Mouse (Mus musculus) neural tube, embryonic 15.5 days (tissue): ENCODE measurements at regions not wholly inside any gene's neighbourhood (a gene's known extent, or its start where the extent isn't known, plus 50 kb on each side); places are given as distances from the start of the nearest gene placed in this dataset.
"Not testable (repeated sequence)": the region's sequence is repeated elsewhere in the genome, so short reads cannot be mapped to it uniquely, and the experiment has no call there.

Experiments
- ATAC-seq: fragments of 200-750 bp; cut with Nextera tagmentation; 2 replicates; pipeline ENCODE4 v1.8.0; 2017; ENCODE audit warnings: mild to moderate bottlenecking, moderate TSS enrichment, moderate library complexity; ENCODE audit not compliant: low FRiP score
- H3K27ac ChIP-seq: fragments of 300-500 bp; sonication (generic); replicated peaks from 2 replicates; pipeline ENCODE4 v1.5.1; 2015; ENCODE audit warnings: mild to moderate bottlenecking, inconsistent platforms
- H3K27me3 ChIP-seq: fragments of 300-500 bp; sonication (generic); replicated peaks from 2 replicates; pipeline ENCODE4 v1.6.1; 2015; ENCODE audit warnings: inconsistent platforms
- H3K36me3 ChIP-seq: fragments of 300-500 bp; sonication (generic); 2 replicates; pipeline ENCODE4 v1.6.1; 2015; ENCODE audit warnings: inconsistent platforms
- H3K4me1 ChIP-seq: fragments of 300-500 bp; sonication (generic); 2 replicates; pipeline ENCODE4 v1.6.1; 2015; ENCODE audit warnings: inconsistent platforms
- H3K4me2 ChIP-seq: fragments of 300-500 bp; sonication (generic); 2 replicates; pipeline ENCODE4 v1.6.1; 2015; ENCODE audit warnings: inconsistent platforms, mild to moderate bottlenecking, moderate library complexity
- H3K4me3 ChIP-seq: fragments of 300-500 bp; sonication (generic); replicated peaks from 2 replicates; pipeline ENCODE4 v1.5.1; 2015; ENCODE audit warnings: mild to moderate bottlenecking, inconsistent platforms
- H3K9ac ChIP-seq: fragments of 300-500 bp; sonication (generic); replicated peaks from 2 replicates; pipeline ENCODE4 v1.6.1; 2015; ENCODE audit warnings: mild to moderate bottlenecking, inconsistent platforms
- H3K9me3 ChIP-seq: fragments of 300-500 bp; sonication (generic); replicated peaks from 2 replicates; pipeline ENCODE4 v1.6.1; 2016; ENCODE audit warnings: inconsistent platforms
- WGBS: fragments of 180-500 bp; shearing (Covaris S2); methylation state at CpG from one replicate; pipeline ENCODE4 v1.1.7; 2015; ENCODE audit warnings: mixed read lengths; 5-methylcytosine and 5-hydroxymethylcytosine counted together

DNA sequence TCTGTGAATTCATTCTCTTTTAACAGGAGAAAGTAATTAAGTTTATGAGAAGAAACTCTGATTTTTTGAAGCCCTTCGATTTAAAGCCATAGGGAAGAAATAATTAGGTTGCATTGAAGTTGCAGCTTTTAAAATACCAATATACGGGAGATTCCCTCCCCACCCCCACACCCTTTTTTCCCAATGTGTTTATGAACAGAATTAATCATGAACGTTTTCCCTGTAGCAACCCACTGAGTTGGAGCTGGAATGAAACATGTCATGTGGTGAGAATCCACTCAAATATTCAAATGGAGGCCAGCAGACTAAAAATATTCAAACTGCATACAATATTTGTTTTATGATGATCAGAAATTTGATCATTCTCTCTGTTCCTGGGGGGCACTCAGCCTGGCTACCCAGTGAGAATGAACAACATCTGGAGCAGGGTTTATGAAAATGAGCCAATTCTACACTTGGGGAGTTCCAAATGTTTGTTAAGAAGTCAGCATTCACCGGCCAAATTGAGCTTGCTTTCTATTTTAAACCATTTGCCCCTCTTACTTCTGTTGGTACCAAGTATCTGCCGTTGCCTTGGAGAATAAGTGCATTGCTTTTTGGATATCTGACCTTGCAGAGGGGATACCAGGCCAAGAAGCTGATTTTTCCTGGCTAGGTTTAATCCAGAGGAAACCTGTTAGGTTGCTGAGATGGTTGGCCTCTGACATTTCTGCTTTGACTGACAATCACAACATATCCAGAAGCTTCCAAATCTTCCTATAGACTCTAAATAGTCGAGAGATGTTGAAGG is 127.8 kb upstream of the Arhgap20 start:
- H3K4me2 ChIP-seq: no peak overlapping the region
- H3K4me3 ChIP-seq: no peak overlapping the region
- WGBS: 35% methylated on average over 6 of the region's 6 CpGs
- H3K36me3 ChIP-seq: no peaks in the 10 kb centered on the region
- H3K4me1 ChIP-seq: peaks cover 22% of the 10 kb centered on the region
- no peaks in the 10 kb centered on the region for H3K27me3 ChIP-seq
- ATAC-seq: 0 out of 2 replicates have a peak, but pooled peaks have one; percentile 45
- peak overlapping the region; percentile 63 for H3K27ac ChIP-seq
- H3K9me3 ChIP-seq: no peaks in the 10 kb centered on the region
- no peak overlapping the region for H3K9ac ChIP-seq

DNA sequence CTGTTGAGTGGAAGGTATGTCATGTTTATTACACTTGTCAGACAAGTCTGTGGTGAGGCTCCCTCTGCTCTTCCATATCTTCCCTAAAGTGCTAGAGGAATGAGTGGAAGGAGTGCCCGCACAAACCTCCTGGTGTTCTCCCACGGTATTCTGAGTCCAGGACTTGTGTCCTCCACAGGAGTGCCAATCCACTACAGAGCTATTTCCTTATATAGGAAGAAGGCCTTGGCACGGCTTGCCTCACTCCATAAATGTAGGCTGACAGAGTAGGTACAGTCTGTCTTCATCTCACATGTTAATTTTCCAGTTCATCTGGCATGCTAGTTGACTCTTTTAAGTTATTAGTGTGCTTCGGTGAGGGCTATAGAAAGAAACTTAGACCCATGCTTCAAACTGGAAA is 123.4 kb upstream of the Arhgap20 start:
- Histone ChIP-seq H3K27ac (peak overlapping the region; percentile 8; the same call in 1 of the 2 replicates), H3K4me3 (no peak overlapping the region), H3K27me3 (no peaks in the 10 kb centered on the region), H3K9me3 (no peaks in the 10 kb centered on the region), H3K4me1 (peaks cover 15% of the 10 kb centered on the region), H3K9ac (no peak overlapping the region), H3K4me2 (no peak overlapping the region), H3K36me3 (no peaks in the 10 kb centered on the region)
- 75% methylated on average over 4 of the region's 4 CpGs for WGBS
- ATAC-seq: no peak

DNA sequence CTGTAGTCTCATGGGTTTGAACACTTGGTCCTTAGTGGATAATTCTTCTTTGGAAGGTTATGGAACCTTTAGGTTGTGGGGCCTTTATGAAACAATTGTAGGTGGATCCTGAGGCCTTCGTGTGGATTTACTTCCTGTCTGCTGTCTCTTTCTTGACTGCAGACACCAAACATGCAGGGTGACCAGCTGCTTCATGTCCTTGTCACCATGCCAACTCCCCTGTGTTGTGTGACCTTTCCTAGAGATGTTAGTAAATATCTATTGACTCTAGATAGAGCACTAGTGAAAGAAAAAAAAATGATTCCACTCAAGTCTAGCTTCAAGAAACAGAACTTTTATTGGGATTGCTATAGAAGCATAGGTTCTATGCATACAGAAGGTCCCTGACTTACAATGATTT is 119.7 kb upstream of the Arhgap20 start:
- peaks cover 5% of the 10 kb centered on the region for H3K4me1 ChIP-seq
- WGBS: 61% methylated on average over 1 of the region's 1 CpGs

DNA sequence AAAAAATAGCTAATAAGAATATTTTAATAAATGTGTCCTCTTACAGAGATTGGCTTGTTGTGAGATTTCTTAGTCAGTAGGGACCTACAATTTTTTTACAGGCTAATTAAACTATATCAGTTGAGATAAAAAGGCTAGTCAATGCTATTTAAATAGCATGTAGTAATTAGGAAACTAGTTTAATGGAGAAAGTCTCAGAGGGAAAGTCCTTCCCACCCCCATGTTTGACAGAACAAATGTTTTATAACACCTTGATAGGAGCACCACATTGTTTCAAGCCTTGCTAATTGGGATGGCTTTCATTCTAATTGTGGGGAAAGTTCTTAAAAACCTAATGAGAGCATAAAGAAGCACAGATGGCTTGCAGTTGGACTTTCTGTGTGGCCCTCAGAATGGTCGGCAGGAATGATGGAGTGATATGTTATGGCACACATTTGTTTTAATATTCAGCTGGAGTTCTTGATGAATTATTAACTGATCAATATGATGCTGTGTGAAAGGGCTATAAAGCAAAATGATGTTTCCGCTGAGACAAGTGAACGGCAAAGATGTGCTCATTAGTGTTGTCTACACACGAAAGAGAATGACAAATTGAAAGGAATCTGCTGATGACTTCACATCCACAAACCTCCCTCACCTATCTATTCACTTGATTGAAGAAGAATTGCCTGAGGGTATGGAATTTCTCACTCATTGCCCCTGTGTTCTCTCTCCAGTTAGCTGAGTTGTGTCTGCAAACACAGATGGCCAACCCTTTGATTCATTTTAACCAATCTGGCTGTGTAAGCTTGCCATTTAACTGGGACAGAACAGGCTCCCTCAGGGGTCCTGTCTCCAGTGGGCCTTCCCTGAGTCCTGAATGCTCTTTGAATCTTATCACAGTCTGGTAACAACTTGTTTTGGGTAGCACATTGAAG is 111.5 kb upstream of the Arhgap20 start:
- Histone ChIP-seq H3K4me1 (peaks cover 14% of the 10 kb centered on the region), H3K36me3 (no peaks in the 10 kb centered on the region), H3K4me2 (no peak overlapping the region), H3K9me3 (no peaks in the 10 kb centered on the region), H3K27ac (peak overlapping the region; percentile 69), H3K4me3 (no peak overlapping the region), H3K27me3 (no peaks in the 10 kb centered on the region), H3K9ac (no peak overlapping the region)
- peak; percentile 47 for ATAC-seq
- WGBS: 39% methylated on average over 4 of the region's 4 CpGs

More for the DNA sequence above, 119.7 kb upstream of the Arhgap20 start:
- Histone ChIP-seq H3K27me3 (no peaks in the 10 kb centered on the region), H3K4me3 (no peak overlapping the region), H3K4me2 (no peak overlapping the region), H3K27ac (no peak overlapping the region), H3K9ac (no peak overlapping the region), H3K9me3 (no peaks in the 10 kb centered on the region), H3K36me3 (no peaks in the 10 kb centered on the region)
- no peak for ATAC-seq

DNA sequence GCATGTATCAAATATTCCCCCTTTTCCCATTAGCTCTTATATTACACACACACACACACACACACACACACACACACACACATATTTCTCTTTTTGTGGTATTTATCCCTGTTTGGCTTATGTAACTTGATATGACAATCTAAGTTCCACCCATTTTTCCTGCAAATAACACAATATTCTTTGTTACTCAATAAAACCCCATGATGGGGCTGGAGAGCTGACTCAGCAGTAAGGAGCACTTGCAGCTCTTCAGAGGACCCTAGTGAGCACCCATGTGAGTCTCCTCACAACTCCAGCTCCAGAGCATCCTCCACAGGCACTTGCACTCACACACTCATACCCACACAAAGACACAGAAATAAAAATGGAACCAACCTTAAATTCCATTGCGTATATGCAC is 110.5 kb upstream of the Arhgap20 start:
- no peaks in the 10 kb centered on the region for H3K9me3 ChIP-seq
- no peak overlapping the region for H3K4me2 ChIP-seq
- no peaks in the 10 kb centered on the region for H3K36me3 ChIP-seq
- 93% methylated on average over 1 of the region's 1 CpGs for WGBS
- H3K4me1 ChIP-seq: peaks cover 14% of the 10 kb centered on the region
- H3K4me3 ChIP-seq: no peak overlapping the region
- 0 out of 2 replicates have a peak overlapping the region, but pooled peaks have one; percentile 33 for H3K27ac ChIP-seq
- ATAC-seq: no peak
- no peaks in the 10 kb centered on the region for H3K27me3 ChIP-seq
- H3K9ac ChIP-seq: no peak overlapping the region

DNA sequence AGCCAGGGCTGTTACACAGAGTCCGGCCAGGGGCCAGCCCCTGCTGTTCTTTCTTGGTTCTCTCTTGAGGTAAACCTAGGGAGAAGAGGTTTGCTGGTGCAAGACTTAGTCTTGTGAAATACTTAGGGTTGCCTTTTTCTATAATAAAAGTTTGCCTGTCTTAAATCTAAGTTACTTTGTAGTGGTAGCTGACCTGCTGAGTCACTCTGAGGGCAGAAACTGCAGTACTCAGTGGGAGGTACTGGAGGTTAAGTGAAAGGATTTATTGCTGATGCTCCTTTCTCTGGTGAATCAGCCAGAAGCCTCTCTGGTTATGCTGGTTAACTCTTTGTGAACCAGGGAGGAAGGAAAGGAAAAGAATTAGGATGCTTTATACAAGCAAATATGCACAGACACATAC is 107.3 kb upstream of the Arhgap20 start:
- ATAC-seq: no peak
- Histone ChIP-seq H3K36me3 (no peaks in the 10 kb centered on the region), H3K9ac (no peak overlapping the region), H3K4me2 (no peak overlapping the region), H3K4me3 (no peak overlapping the region), H3K4me1 (peaks cover 14% of the 10 kb centered on the region), H3K9me3 (no peaks in the 10 kb centered on the region), H3K27me3 (no peaks in the 10 kb centered on the region), H3K27ac (no peak overlapping the region)
- 82% methylated on average over 1 of the region's 1 CpGs for WGBS

DNA sequence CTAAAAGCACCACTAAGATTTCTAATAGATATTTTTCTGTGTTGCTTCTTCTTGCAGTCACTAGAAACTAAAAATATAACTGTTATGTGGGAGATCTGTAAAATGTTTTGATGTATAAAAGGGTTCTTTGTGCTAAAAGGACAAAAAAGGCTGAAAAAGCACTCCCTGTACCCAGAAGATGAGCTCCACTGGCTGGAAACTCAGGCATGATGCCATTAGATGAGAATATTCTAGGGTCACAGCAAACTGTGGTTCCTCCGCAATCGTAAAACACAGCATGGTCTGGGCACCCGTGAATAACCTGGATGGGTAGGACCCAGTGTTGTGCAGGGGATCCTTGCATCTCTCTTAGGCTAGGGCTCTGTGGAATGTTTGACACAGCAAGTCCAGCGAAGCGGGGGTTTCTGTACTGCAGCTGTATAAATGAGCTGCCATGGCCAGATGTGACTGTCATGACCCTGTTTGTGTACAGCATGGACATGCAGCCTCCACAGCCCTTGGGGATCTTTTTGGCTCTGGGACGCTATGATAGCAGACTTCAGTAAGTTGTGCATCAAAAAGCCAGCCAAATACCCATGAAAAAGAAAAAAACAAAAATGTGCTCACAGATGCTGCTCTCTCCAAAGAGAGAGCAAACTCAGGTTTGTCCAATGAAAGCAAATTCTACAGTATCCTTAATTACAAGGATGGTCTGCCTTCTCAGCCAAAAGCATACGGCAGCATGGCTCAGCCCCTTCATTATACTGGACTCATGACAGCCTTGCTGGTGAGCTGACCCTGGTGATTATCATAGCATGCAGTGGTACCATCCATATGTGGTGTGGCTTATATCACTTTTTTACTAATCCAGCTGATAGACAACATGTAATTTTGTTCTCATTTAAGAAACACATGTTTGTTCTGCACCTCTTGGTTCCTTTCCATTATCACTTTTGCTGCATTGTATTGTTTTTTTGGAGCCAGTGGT is 103.9 kb upstream of the Arhgap20 start:
- no peak overlapping the region for H3K4me3 ChIP-seq
- peaks cover 7% of the 10 kb centered on the region for H3K4me1 ChIP-seq
- no peak overlapping the region for H3K9ac ChIP-seq
- H3K4me2 ChIP-seq: no peak overlapping the region
- no peak overlapping the region for H3K27ac ChIP-seq
- WGBS: 73% methylated on average over 7 of the region's 7 CpGs
- no peak for ATAC-seq
- H3K27me3 ChIP-seq: no peaks in the 10 kb centered on the region
- no peaks in the 10 kb centered on the region for H3K36me3 ChIP-seq
- H3K9me3 ChIP-seq: no peaks in the 10 kb centered on the region

DNA sequence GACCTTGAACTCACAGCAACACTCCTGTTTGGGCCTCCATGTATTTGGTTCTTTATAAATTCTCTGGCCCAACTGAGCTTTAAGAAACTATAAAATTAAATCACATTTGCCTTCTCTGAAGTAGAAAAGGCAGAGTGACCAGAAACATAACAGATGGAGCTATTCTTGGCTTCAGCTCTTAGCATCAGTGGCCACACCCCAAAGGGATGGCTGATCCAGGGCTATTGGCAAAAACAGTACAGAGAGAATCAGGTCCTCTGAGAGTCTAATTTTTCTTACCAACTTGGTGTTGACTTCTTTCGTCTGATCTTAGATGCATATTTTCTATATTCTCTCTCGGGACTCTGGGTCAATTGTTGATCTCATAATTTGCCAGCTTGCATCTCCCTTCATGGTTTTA is 103.2 kb upstream of the Arhgap20 start:
- Histone ChIP-seq H3K9me3 (no peaks in the 10 kb centered on the region), H3K27me3 (no peaks in the 10 kb centered on the region), H3K36me3 (no peaks in the 10 kb centered on the region), H3K4me3 (no peak overlapping the region), H3K4me2 (no peak overlapping the region), H3K4me1 (peaks cover 7% of the 10 kb centered on the region), H3K9ac (no peak overlapping the region), H3K27ac (no peak overlapping the region)
- no peak for ATAC-seq
- WGBS: 84% methylated on average over 2 of the region's 2 CpGs

DNA sequence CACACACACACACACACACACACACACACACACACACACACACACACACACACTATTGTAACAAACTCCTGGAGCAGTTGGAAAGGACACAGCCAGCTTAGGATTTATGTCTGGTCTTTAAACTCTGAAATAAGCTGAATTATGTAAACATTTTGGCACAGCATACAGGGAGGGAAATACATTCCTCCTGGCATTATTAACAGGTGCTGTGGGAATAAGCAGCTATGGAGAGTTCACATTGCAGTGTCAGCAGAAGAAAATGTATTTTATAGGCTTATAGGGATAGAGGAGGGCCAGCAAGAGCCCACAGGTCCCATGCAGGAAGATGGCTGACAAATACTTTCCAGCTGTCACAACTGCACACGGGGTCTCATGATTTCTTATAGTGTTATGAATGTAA is 100.8 kb upstream of the Arhgap20 start:
- Histone ChIP-seq H3K27me3 (no peaks in the 10 kb centered on the region), H3K4me1 (peaks cover 7% of the 10 kb centered on the region), H3K9me3 (no peaks in the 10 kb centered on the region), H3K36me3 (no peaks in the 10 kb centered on the region), H3K4me2 (no peak overlapping the region), H3K4me3 (no peak overlapping the region), H3K9ac (no peak overlapping the region), H3K27ac (peak overlapping the region; percentile 11; the same call in 1 of the 2 replicates)
- ATAC-seq: no peak
- WGBS: 39% methylated on average over 1 of the region's 1 CpGs

DNA sequence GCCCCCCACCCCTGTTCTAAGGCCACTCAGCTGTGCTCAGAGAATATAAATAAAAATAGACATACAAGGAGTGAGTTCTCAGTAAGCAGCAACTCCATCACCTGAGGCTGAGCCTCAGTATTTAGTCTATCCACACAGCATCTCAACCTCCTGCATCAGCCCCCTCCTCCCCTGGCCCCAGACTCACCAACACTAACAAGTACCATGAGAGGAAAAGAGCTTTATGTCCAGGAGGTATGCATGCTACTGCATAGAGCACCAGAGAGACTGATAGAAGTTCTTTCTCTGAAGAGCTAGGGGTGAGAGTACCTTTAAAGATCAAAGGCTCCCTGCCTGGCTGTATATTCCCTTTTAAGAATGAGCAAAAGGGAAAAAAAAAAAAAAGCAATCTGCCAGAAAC is 100.3 kb upstream of the Arhgap20 start:
- no peak for ATAC-seq
- Histone ChIP-seq H3K4me3 (no peak overlapping the region), H3K4me1 (peaks cover 7% of the 10 kb centered on the region)

DNA sequence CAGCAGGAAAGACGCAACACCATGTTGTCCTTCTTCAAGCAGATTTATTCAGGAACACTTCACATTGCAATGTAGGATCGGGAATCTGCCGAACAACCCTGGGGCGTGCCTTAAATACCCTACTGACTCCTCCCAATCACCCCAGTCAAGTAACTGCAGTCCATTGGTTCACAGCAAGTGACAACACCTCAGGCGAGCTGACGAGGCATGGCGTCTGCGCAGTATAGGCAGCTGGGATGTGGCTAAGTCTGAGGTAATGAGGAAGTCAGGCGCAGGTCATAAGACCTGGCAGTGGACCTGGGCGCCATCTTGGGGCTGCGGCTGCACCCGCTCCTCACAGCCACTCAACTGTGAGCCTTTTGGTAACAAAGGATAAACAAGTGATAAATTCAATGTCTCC is 96.2 kb upstream of the Arhgap20 start:
- not testable (repeated sequence) for H3K27ac ChIP-seq, H3K27me3 ChIP-seq, H3K9me3 ChIP-seq, H3K4me2 ChIP-seq, ATAC-seq, H3K4me1 ChIP-seq, H3K4me3 ChIP-seq, H3K9ac ChIP-seq, H3K36me3 ChIP-seq
- WGBS: 97% methylated on average over 12 of the region's 12 CpGs

More for the DNA sequence above, 100.3 kb upstream of the Arhgap20 start:
- Histone ChIP-seq H3K9ac (no peak overlapping the region), H3K27me3 (no peaks in the 10 kb centered on the region), H3K4me2 (no peak overlapping the region), H3K9me3 (no peaks in the 10 kb centered on the region), H3K27ac (0 out of 2 replicates have a peak overlapping the region, but pooled peaks have one; percentile 11), H3K36me3 (no peaks in the 10 kb centered on the region)
